Mouse (Mus musculus) lung, postnatal 0 days (tissue): ENCODE data around the gene Ndufv1. TPM values are rescaled to one million over a fixed set of nuclear protein-coding genes. Genes with fewer than 3 reads are reported as not detected.
A peak's percentile ranks its signal among the peaks of the same experiment; 100 is the strongest.

Experiments used
- ATAC-seq: fragments of 200-750 bp; cut with Nextera tagmentation; 2 replicates; pipeline ENCODE4 v1.8.0; 2017; ENCODE audit warnings: moderate library complexity
- DNase-seq: peaks from one replicate; pipeline ENCODE4 v3.0.0-alpha.2; 2016; ENCODE audit warnings: low spot score
- H3K27ac ChIP-seq: fragments of 300-500 bp; sonication (generic); 2 replicates; pipeline ENCODE4 v1.5.1; 2014; ENCODE audit warnings: antibody characterized with exemption, mild to moderate bottlenecking, low read length, mixed read lengths
- H3K27me3 ChIP-seq: fragments of 300-500 bp; sonication (generic); replicated peaks from 2 replicates; pipeline ENCODE4 v1.6.1; 2014; ENCODE audit warnings: low read length, mixed read lengths; ENCODE audit not compliant: insufficient read depth
- H3K36me3 ChIP-seq: fragments of 300-500 bp; sonication (generic); 2 replicates; pipeline ENCODE4 v1.6.1; 2014; ENCODE audit warnings: low read length, mixed read lengths; ENCODE audit not compliant: insufficient read depth
- H3K4me1 ChIP-seq: fragments of 300-500 bp; sonication (generic); 2 replicates; pipeline ENCODE4 v1.6.1; 2014; ENCODE audit warnings: antibody characterized with exemption, low read depth, low read length, mixed read lengths; ENCODE audit not compliant: insufficient read depth
- H3K4me2 ChIP-seq: fragments of 300-500 bp; sonication (generic); replicated peaks from 2 replicates; pipeline ENCODE4 v1.6.1; 2014; ENCODE audit warnings: low read depth, mild to moderate bottlenecking, low read length, moderate library complexity, mixed read lengths
- H3K4me3 ChIP-seq: fragments of 300-500 bp; sonication (generic); 2 replicates; pipeline ENCODE4 v1.5.1; 2014; ENCODE audit warnings: low read depth, low read length
- H3K9ac ChIP-seq: fragments of 300-500 bp; sonication (generic); replicated peaks from 2 replicates; pipeline ENCODE4 v1.6.1; 2014; ENCODE audit warnings: low read depth, mild to moderate bottlenecking
- H3K9me3 ChIP-seq: fragments of 300-500 bp; sonication (generic); 2 replicates; pipeline ENCODE4 v1.6.1; 2016; ENCODE audit warnings: low read length, mixed read lengths
- CTCF ChIP-seq: IDR thresholded peaks from 2 replicates; pipeline ENCODE4 v1.5.1; 2016; ENCODE audit warnings: antibody characterized with exemption, mild to moderate bottlenecking
- EP300 ChIP-seq: IDR thresholded peaks from 2 replicates; pipeline ENCODE4 v1.6.1; 2016; ENCODE audit warnings: antibody characterized with exemption, mild to moderate bottlenecking, control low read depth
- WGBS: fragments of 180-500 bp; shearing (Covaris S2); extraction: QIAGEN DNeasy Blood & Tissue Kit; methylation state at CpG from one replicate; pipeline ENCODE4 v1.1.7; 2014; 5-methylcytosine and 5-hydroxymethylcytosine counted together
- polyA plus RNA-seq: library from polyadenylated mRNA; unstranded; fragments of >200 nt; fragmentation: Nextera tagmentation; extraction: Ambion mirVana; gene quantifications from 2 replicates; pipeline ENCODE4 v1.2.1, GENCODE M21; 2015

Gene Ndufv1
- polyA plus RNA-seq, 1 experiment from 2014 or later, result 152 TPM

GRCm38 (mm10) chr19:3988066-3988465 is 24.5 kb downstream of the Ndufv1 start:
- WGBS, result 83% methylated on average over 14 of the region's 14 CpGs
- H3K9me3 ChIP-seq, result no peaks in the 10 kb centered on the region

GRCm38 (mm10) chr19:3986334-3986733 is 26.3 kb downstream of the Ndufv1 start, which contains the start of gene Acy3:
Gene Acy3 (plus strand): TSS chr19:3986570.
- WGBS, result 5% methylated on average over 8 of the region's 8 CpGs
- Histone ChIP-seq H3K36me3 (no peaks in the 10 kb centered on the region), H3K27ac (peak within 1 kb of the TSS; percentile 55), H3K4me1 (peaks cover 10% of the 10 kb centered on the region; the same call in 1 of the 2 replicates), H3K4me3 (no peak within 1 kb of the TSS), H3K4me2 (peak within 1 kb of the TSS; percentile 23; the same call in 1 of the 2 replicates), H3K9me3 (no peaks in the 10 kb centered on the region), H3K9ac (no peak within 1 kb of the TSS), H3K27me3 (no peaks in the 10 kb centered on the region)
- peak; percentile 87 for ATAC-seq
- peak; percentile 91 for DNase-seq
- TF ChIP-seq EP300, result no peak

More at GRCm38 (mm10) chr19:3988066-3988465, 24.5 kb downstream of the Ndufv1 start:
- no peak overlapping the region for H3K4me2 ChIP-seq
- H3K27ac ChIP-seq, result no peak overlapping the region
- H3K36me3 ChIP-seq, result no peaks in the 10 kb centered on the region
- ATAC-seq (no peak), DNase-seq (no peak)
- no peak overlapping the region for H3K4me3 ChIP-seq
- no peak overlapping the region for H3K9ac ChIP-seq
- no peaks in the 10 kb centered on the region for H3K27me3 ChIP-seq
- peaks cover 10% of the 10 kb centered on the region; the same call in 1 of the 2 replicates for H3K4me1 ChIP-seq
- no peak for TF ChIP-seq EP300

GRCm38 (mm10) chr19:3985261-3985681 is 27.3 kb downstream of the Ndufv1 start:
- 28% methylated on average over 8 of the region's 8 CpGs for WGBS
- Histone ChIP-seq H3K4me2 (no peak overlapping the region), H3K9me3 (no peaks in the 10 kb centered on the region), H3K4me3 (no peak overlapping the region), H3K36me3 (no peaks in the 10 kb centered on the region), H3K4me1 (peaks cover 10% of the 10 kb centered on the region; the same call in 1 of the 2 replicates), H3K27ac (peak overlapping the region; percentile 11), H3K9ac (no peak overlapping the region), H3K27me3 (no peaks in the 10 kb centered on the region)
- DNase-seq (peak; percentile 61), ATAC-seq (peak; percentile 69)
- TF ChIP-seq EP300 (0 out of 2 replicates have a peak, but pooled peaks have one; percentile 26), CTCF (no peak)

GRCm38 (mm10) chr19:3983527-3984200 is 28.9 kb downstream of the Ndufv1 start:
- Histone ChIP-seq H3K36me3 (no peaks in the 10 kb centered on the region), H3K4me2 (no peak overlapping the region), H3K27ac (no peak overlapping the region)

GRCm38 (mm10) chr19:3980917-3981316 is 31.7 kb downstream of the Ndufv1 start:
- no peaks in the 10 kb centered on the region for H3K27me3 ChIP-seq
- H3K9me3 ChIP-seq, result no peaks in the 10 kb centered on the region
- WGBS, result 72% methylated on average over 9 of the region's 9 CpGs
- H3K36me3 ChIP-seq, result no peaks in the 10 kb centered on the region
- H3K9ac ChIP-seq, result no peak overlapping the region
- H3K4me2 ChIP-seq, result no peak overlapping the region
- DNase-seq (no peak), ATAC-seq (no peak)
- H3K4me3 ChIP-seq, result no peak overlapping the region
- TF ChIP-seq CTCF (no peak), EP300 (no peak)
- no peaks in the 10 kb centered on the region for H3K4me1 ChIP-seq
- H3K27ac ChIP-seq, result no peak overlapping the region

More at GRCm38 (mm10) chr19:3983527-3984200, 28.9 kb downstream of the Ndufv1 start:
- no peak for TF ChIP-seq EP300
- TF ChIP-seq CTCF, result no peak
- Histone ChIP-seq H3K9me3 (no peaks in the 10 kb centered on the region), H3K4me3 (no peak overlapping the region), H3K4me1 (peaks cover 10% of the 10 kb centered on the region; the same call in 1 of the 2 replicates), H3K9ac (no peak overlapping the region), H3K27me3 (no peaks in the 10 kb centered on the region)
- DNase-seq, result no peak
- WGBS, result 55% methylated on average over 9 of the region's 9 CpGs
- no peak for ATAC-seq

DNA sequence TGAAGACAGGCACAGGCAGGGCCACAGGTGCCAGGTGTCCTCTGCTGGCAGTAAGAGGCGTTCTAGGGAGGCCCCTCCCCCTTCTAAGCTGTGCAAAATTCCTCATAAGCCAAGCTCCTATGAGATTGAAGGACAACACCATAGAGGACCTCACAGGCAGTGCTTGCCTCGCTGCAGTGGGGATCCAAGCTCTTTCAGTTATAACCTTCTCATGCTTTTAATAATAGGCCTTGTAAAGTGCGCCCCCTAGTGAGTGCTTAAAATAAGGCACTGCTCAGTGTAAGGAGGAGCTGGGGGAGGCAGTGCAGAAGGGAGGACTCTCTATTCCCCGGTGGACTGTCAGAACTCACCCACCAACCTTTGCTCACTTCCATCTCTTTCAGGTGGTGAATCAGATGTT is 32.3 kb downstream of the Ndufv1 start:
- WGBS, result 5% methylated on average over 4 of the region's 4 CpGs
- no peaks in the 10 kb centered on the region for H3K4me1 ChIP-seq
- peak; percentile 90 for DNase-seq
- peak; percentile 72 for ATAC-seq
- H3K9ac ChIP-seq, result no peak overlapping the region
- no peaks in the 10 kb centered on the region for H3K9me3 ChIP-seq
- peak; percentile 92 for TF ChIP-seq CTCF
- TF ChIP-seq EP300, result no peak
- H3K27me3 ChIP-seq, result no peaks in the 10 kb centered on the region
- no peak overlapping the region for H3K4me3 ChIP-seq
- no peak overlapping the region for H3K4me2 ChIP-seq
- H3K27ac ChIP-seq, result no peak overlapping the region
- H3K36me3 ChIP-seq, result no peaks in the 10 kb centered on the region
